Mouse (Mus musculus) adrenal gland, postnatal 25 days (tissue): ENCODE measurements around the gene Plin3. TPM values are rescaled to one million over a fixed set of nuclear protein-coding genes. Genes with fewer than 3 reads are reported as not detected.
"Not testable (repeated sequence)": the region's sequence is repeated elsewhere in the genome, so short reads cannot be mapped to it uniquely, and the experiment has no call there.

Source experiments
- DNase-seq: peaks from one replicate; pipeline ENCODE4 v3.0.0; 2021; ENCODE audit warnings: mixed read lengths
- total RNA-seq: library from RNA; stranded (reverse); gene quantifications from 2 replicates; pipeline ENCODE4 v1.2.3, GENCODE M21; 2021

Gene Plin3
- total RNA-seq, 1 experiment from 2014 or later, result 102 TPM

DNA sequence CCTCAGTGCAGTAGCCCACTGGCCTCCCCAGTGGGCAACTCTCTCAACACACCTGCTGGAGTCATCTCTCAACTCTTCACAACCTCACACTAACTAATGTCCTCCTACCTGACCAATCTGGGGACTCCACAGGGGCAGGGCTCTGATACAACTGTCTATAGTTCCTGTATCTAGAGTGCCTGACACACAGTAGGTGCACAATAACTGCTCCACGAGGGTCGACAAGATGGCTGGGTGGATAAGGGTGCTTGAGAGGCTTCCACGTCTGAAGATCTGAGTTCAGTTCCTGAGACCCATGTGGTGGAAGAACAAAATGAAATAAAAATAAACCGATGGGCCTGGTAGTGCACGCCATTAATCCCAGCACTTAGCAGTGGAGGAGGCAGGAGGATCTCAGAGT is 18.7 kb downstream of the Plin3 start:
- no peak for DNase-seq

- no peak for DNase-seq
Measured at GRCm38 (mm10) chr17:56273482-56273881, 19.2 kb downstream of the Plin3 start.

DNA sequence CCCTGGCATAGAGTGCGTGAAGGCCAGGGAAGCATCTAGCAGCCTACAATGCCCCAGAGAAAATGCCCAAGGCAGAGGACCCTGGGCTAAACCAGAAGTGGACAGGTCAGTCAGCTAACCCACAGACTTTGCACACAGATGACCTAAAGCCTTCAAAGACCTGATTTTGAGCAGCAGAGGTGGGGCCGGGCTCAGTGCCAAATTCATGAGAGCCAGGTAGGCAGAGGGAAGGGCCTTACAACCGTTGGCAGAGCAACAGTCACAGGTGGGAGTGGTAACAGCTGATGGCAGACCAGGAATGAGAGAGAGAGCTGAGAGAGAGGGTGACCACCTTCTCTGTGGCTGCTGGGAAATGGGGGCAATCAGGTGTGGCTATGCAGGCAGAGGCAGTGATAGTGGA is 20.0 kb downstream of the Plin3 start:
- DNase-seq, result no peak

GRCm38 (mm10) chr17:56271609-56272253 is 20.9 kb downstream of the Plin3 start:
- DNase-seq, result no peak

DNA sequence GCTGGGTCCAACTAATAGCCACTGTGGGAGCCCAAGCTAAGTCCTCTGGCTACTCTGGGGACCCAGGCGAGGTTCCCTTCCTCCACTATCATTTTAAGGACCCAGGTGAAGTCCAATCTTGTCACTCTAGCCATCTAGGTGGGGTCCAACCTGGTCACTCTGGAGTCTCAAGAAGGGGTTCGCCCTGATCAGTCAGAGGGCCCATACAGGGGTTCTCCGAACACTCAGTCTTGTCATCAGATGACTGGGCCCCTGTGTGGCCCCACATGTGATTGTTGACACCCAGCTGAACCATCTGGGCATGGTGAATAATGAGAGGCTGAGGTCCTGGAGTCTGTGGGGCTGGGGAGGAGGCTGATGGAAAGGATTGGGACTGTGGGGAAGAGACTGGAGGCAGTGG is 22.9 kb downstream of the Plin3 start:
- no peak for DNase-seq

DNA sequence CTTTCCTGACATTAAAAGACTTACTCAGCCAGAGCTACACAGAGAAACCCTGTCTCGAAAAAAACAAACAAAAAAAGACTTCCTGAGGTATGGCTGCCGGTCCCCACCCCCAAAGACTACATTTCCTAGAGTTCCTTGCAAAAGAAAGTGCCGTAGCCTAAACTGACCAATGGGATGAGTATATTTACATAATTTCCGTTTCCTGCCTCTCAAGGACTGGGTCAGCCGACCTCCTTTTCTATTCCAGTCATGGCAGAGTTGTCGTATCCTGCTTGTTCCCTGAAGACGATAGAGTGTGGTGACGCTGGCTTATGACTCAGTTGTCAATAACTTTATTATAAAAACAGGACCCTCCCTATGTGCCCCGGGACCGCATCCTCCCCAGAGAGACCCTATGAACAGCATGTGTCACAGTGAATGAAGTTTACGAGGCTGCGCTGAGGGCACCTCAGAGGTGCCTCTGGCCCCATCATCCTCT is 23.5 kb downstream of the Plin3 start:
- DNase-seq, result no peak

DNA sequence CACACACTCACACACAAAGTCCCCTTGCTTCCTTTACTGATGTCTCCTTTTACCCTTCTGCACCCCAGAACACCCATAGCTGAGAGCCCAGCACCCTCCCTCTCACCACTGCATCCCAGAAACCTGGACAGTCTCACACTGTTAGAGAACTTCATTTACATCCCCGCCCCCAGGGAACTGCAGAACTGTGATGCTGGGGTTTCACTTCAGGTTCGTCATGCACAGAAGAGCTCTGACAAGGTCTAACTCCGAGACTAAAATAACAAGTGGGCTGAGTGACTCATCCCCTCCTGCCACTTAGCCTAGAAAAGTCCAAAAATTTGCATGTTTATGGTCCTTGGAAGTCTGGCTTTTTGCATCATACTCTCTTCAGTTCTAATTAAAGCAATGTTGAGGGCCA is 26.4 kb downstream of the Plin3 start:
- no peak for DNase-seq

GRCm38 (mm10) chr17:56265869-56266268 is 26.8 kb downstream of the Plin3 start:
- DNase-seq, result no peak

GRCm38 (mm10) chr17:56265011-56265410 is 27.7 kb downstream of the Plin3 start:
- DNase-seq, result no peak

DNA sequence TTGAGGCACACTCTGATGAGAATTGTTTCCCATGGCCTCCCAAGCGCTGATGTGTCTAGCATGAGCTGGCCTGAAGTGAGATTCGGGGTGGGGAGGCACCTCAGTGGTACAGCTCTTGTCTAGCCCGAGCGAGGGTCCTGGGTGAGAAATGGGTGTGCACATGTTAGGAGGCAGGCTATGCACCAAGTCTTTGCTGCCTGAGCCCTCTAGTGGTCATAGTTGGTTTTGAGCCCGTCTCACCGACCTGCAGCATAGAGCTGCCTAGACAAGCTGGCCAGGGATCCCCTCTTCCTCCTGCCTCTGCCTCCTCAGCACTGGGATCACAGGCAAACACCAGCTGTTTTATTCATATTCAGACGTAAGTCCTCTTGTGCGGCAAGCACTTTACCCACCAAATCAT is 28.7 kb downstream of the Plin3 start:
- peak; percentile 74 for DNase-seq

- DNase-seq, result no peak
Measured at GRCm38 (mm10) chr17:56262645-56263094, 30.0 kb downstream of the Plin3 start.

- DNase-seq, result no peak
Measured at GRCm38 (mm10) chr17:56261166-56261565, 31.5 kb downstream of the Plin3 start.

DNA sequence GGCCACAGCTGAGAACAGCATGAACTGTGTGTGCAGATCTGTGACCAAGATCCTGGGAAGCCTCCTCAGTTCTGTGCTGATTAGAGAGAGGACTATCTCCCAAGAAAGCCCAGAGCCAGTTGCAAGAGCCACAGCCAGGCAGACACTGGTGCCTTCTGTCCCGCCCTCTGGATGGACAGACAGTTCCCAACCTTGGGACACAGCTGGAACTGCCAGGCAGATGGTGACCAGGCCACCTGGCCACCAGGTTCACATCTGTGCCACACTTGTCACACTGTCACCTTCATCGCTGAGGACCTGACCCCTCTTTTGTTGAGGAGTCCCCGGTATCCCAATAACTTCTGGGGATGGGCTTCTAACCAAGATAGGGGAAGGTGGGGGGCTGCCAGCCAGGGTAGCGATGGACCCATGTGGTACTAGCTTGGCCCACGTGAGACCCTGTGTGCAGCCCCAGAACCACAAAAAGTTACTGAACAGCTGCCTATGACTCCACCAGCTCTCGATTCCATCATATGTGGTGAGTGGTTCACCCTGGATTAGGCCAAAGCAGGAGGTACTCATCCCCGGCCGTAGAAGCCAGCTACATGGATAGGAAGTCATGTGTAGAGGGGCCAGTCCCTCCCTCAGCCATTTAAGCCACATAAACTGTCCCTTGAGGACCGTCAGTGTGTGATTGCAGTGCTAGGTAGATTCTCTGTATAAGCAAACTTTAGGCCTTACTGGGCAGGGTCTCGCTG is 33.2 kb downstream of the Plin3 start:
- no peak for DNase-seq

DNA sequence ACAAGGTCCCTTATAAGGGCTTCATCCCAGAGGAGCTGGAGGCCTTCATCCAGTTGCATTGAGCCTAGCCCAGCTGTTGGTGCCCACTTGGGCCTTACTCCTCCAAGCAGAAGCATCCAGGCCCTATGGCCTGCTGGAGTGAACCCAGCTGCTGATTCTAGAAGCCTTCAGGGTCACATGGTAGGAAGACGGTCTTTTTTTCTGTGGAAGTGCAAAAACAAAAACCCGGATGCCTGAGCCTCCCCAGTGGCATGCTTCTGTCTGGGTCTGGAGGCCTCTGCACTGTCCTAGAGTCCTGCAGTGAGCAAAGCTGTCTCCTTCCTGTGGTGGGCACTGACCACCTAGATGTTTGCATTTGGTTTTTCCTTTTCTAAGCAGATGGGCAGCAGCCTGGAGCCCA is 33.9 kb downstream of the Plin3 start:
- not testable (repeated sequence) for DNase-seq

DNA sequence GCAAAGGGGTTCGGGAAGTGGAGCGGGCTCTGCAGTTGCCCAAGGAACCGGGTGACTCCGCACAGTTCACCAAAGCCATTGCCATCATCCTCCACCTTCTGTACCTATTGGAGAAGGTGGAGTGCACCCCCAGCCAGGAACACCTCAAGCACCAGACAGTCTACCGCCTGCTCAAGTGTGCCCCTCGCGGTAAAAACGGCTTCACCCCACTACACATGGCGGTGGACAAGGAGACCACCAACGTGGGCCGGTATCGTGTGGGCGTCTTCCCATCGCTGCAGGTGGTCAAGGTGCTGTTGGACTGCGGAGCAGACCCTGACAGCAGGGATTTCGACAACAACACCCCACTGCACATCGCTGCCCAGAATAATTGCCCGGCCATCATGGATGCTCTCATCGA is 34.4 kb downstream of the Plin3 start:
- DNase-seq, result not testable (repeated sequence)

DNA sequence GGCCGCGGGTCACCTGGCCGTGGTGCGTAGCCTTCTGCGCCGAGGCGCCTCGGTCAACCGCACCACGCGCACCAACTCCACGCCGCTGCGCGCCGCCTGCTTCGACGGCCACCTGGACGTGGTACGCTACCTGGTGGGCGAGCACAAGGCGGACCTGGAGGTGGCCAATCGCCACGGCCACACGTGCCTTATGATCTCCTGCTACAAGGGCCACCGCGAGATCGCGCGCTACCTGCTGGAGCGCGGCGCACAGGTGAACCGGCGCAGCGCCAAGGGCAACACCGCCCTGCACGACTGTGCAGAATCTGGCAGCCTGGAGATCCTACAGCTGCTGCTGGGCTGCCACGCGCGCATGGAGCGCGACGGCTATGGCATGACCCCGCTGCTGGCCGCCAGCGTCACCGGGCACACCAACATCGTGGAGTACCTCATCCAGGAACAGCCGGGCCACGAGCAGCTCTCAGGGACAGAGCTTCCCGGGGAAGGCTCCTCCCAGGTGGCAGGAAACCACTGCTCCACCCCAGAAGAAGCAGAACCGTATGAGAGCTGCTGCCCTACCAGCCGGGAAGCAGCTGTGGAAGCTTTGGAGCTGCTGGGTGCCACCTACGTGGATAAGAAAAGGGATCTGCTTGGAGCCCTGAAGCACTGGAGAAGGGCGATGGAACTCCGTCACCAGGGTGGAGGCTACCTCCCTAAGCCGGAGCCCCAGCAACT is 35.3 kb downstream of the Plin3 start:
- DNase-seq, result no peak

DNA sequence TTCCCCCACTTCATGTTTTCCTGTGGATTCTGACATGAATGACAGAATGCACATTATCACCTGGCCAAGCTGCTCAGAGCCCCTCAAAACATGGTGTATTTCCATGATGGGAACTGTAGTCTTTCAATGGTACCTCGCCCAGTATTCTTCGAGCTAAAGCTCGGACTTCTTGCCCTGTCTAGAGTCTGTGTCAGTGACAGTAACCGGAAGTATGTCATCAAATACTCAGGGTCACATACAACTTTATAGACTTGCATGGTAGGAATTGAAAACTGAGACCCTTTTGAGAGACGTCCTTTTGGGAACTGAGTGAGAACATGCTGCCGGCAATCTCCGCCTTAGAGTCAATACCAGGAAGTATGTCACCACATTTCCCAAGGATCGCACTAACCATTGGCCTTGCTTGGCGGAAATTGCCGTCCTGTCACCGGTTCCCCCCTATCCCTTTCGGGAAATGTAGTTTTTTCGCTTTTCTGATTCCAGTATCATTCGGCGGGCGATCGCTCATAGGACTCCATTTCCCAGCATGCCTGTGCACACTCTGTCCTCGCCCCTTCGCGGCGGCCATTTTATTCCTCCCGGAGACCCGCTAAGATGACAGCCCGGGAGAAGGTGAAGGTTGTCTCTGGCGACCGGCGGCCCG is 36.3 kb downstream of the Plin3 start, which contains the start of gene Fem1a:
Gene Fem1a (plus strand): TSS at position 572 of the 643 bp plus-strand sequence.
- DNase-seq, result peak; percentile 83

- peak; percentile 99 for DNase-seq
Measured at GRCm38 (mm10) chr17:56255863-56256238, 36.8 kb downstream of the Plin3 start.

GRCm38 (mm10) chr17:56255429-56255828 is 37.2 kb downstream of the Plin3 start:
- DNase-seq, result no peak

GRCm38 (mm10) chr17:56254695-56255094 is 38.0 kb downstream of the Plin3 start:
- DNase-seq, result no peak

- peak; percentile 70 for DNase-seq
Measured at GRCm38 (mm10) chr17:56251136-56251829, 41.4 kb downstream of the Plin3 start.

DNA sequence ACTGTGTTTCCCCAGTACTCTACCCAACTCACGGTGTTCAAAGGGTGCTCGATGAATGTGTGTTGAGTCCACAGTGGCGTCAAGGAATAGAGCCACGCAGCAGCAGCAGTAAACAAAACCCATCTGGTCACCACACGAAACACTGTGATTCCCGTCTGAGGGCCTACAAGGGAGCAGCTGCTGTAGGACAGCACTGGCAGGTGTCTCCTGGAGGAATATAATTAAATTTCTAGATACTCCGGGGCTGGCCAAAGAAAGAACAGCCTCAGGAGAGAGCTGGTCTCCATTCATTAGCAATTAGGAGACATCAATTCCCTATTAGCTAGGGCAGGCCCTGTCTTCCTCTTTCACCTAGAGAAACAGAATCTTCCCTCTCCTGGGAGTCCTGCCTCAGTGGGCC is 47.1 kb downstream of the Plin3 start:
- no peak for DNase-seq
